Mouse (Mus musculus) megakaryocyte, embryonic 14.5 days (primary cell): ENCODE measurements at regions not wholly inside any gene's neighbourhood (a gene's known extent, or its start where the extent isn't known, plus 50 kb on each side); places are given as distances from the start of the nearest gene placed in this dataset.

Experiments
- FLI1 ChIP-seq: IDR thresholded peaks from 2 replicates; pipeline ENCODE4 v1.6.1; 2012; ENCODE audit warnings: low read length, inconsistent platforms, mixed read lengths
- GATA1 ChIP-seq: IDR thresholded peaks from 3 replicates; pipeline ENCODE4 v1.6.1; 2012; ENCODE audit warnings: mixed read lengths, low read length, inconsistent platforms, borderline replicate concordance

DNA sequence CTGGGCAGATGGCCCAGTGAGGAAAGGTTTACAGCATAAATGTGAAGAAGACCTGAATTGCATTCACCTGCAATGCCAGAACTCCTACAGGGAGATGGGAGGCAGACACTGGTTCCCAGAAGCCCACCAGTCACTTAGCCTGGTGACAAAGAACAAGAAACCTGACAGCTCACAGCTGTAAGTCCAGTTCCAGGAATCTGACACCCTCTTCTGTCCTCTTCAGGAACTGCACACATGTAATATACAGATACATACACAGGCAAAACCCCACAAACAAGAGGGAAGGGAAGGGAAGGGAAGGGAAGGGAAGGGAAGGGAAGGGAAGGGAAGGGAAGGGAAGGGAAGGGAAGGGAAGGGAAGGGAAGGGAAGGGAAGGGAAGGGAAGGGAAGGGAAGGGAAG lies 120.8 kb upstream of the Dnajc1 start:
- TF ChIP-seq GATA1: no peak
- TF ChIP-seq FLI1: no peak
